Mouse (Mus musculus) hindbrain, embryonic 16.5 days (tissue): ENCODE measurements around the gene Ubl4b. TPM values are rescaled to one million over a fixed set of nuclear protein-coding genes. Genes with fewer than 3 reads are reported as not detected.

Source experiments
- ATAC-seq: fragments of 200-750 bp; cut with Nextera tagmentation; 2 replicates; pipeline ENCODE4 v1.8.0; 2017; ENCODE audit warnings: moderate TSS enrichment, moderate library complexity
- H3K27ac ChIP-seq: fragments of 300-500 bp; sonication (generic); 2 replicates; pipeline ENCODE4 v1.5.1; 2014; ENCODE audit warnings: low read depth, mild to moderate bottlenecking, control low read depth, low read length, moderate library complexity
- H3K27me3 ChIP-seq: fragments of 300-500 bp; sonication (generic); replicated peaks from 2 replicates; pipeline ENCODE4 v1.6.1; 2014; ENCODE audit warnings: low read length; ENCODE audit not compliant: control insufficient read depth, insufficient read depth
- H3K36me3 ChIP-seq: fragments of 300-500 bp; sonication (generic); 2 replicates; pipeline ENCODE4 v1.6.1; 2014; ENCODE audit warnings: mild to moderate bottlenecking, low read length, moderate library complexity, mixed read lengths; ENCODE audit not compliant: control insufficient read depth, insufficient read depth
- H3K4me1 ChIP-seq: fragments of 300-500 bp; sonication (generic); 2 replicates; pipeline ENCODE4 v1.6.1; 2014; ENCODE audit warnings: low read depth, low read length; ENCODE audit not compliant: control insufficient read depth, insufficient read depth
- H3K4me2 ChIP-seq: fragments of 300-500 bp; sonication (generic); 2 replicates; pipeline ENCODE4 v1.6.1; 2014; ENCODE audit warnings: mild to moderate bottlenecking, low read length, control low read depth, moderate library complexity
- H3K4me3 ChIP-seq: fragments of 300-500 bp; sonication (generic); 2 replicates; pipeline ENCODE4 v1.5.1; 2014; ENCODE audit warnings: mild to moderate bottlenecking, low read length, control low read depth, moderate library complexity
- H3K9ac ChIP-seq: fragments of 300-500 bp; sonication (generic); 2 replicates; pipeline ENCODE4 v1.6.1; 2014; ENCODE audit warnings: low read depth, mild to moderate bottlenecking, control low read depth, low read length, moderate library complexity
- H3K9me3 ChIP-seq: fragments of 300-500 bp; sonication (generic); 2 replicates; pipeline ENCODE4 v1.6.1; 2014; ENCODE audit warnings: mild to moderate bottlenecking, low read length, moderate library complexity; ENCODE audit not compliant: control insufficient read depth
- WGBS: fragments of 180-500 bp; shearing (Covaris S2); extraction: QIAGEN DNeasy Blood & Tissue Kit; methylation state at CpG from one replicate; pipeline ENCODE4 v1.1.7; 2014; 5-methylcytosine and 5-hydroxymethylcytosine counted together
- polyA plus RNA-seq: library from polyadenylated mRNA; unstranded; fragments of >200 nt; fragmentation: Nextera tagmentation; extraction: Ambion mirVana; gene quantifications from 2 replicates; pipeline ENCODE4 v1.2.1, GENCODE M21; 2015

Gene Ubl4b
- not detected in 2 replicates for polyA plus RNA-seq

DNA sequence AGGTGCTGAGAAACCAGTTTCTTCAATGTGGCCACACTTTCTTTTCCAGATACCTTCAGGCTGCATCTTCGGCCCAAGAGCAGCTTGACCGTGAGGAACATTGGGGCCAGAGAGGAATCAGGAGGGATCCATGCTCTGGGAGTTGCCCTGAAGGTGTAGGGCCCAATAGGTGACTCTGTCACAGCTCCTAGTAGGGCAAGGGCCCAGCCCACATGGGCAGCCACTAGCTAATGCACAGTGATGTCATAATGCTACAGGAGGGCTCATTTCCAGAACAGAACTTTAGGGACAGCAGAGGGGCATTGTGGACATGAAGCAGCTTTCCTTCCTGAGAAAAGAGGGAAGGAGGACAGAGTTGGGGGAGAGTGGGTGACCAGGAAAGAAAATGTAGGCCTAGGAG is at the start of gene Ubl4b:
TSS of gene Ubl4b (minus strand) at position 232 of the 400 bp plus-strand sequence.
- Histone ChIP-seq H3K27me3 (no peaks in the 10 kb centered on the region), H3K9ac (no peak within 1 kb of the TSS), H3K4me2 (no peak within 1 kb of the TSS), H3K36me3 (no peaks in the 10 kb centered on the region), H3K9me3 (no peaks in the 10 kb centered on the region), H3K27ac (no peak within 1 kb of the TSS), H3K4me3 (no peak within 1 kb of the TSS), H3K4me1 (peaks cover 6% of the 10 kb centered on the region)
- 94% methylated on average over 2 of the region's 2 CpGs for WGBS
- no peak for ATAC-seq

DNA sequence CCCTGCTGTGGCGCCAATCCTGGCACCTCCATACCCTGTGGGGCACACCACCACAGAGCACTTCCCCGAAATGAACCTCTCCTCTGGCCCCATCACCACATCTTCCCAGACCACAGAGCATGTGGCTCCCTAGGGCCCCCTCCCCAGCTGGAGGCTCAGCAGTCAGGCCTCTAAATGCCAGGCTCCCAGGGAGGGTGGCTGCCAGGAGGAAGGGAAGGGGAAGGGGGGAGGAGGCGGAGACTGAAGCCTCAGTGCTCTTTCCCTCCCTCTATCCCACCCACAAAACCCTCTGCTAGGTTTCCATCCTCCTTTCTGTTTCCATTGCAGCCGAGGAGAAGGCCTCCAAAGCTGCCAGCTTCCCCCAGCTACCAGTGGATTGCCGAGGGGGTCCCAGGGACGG is 45.3 kb upstream of the Ubl4b start:
- H3K4me2 ChIP-seq = no peak overlapping the region
- H3K9ac ChIP-seq = no peak overlapping the region
- no peak overlapping the region for H3K27ac ChIP-seq
- H3K4me3 ChIP-seq = no peak overlapping the region
- 48% methylated on average over 6 of the region's 6 CpGs for WGBS
- H3K27me3 ChIP-seq = peaks cover 30% of the 10 kb centered on the region
- H3K4me1 ChIP-seq = peaks cover 4% of the 10 kb centered on the region
- ATAC-seq = no peak
- H3K36me3 ChIP-seq = no peaks in the 10 kb centered on the region
- no peaks in the 10 kb centered on the region for H3K9me3 ChIP-seq

DNA sequence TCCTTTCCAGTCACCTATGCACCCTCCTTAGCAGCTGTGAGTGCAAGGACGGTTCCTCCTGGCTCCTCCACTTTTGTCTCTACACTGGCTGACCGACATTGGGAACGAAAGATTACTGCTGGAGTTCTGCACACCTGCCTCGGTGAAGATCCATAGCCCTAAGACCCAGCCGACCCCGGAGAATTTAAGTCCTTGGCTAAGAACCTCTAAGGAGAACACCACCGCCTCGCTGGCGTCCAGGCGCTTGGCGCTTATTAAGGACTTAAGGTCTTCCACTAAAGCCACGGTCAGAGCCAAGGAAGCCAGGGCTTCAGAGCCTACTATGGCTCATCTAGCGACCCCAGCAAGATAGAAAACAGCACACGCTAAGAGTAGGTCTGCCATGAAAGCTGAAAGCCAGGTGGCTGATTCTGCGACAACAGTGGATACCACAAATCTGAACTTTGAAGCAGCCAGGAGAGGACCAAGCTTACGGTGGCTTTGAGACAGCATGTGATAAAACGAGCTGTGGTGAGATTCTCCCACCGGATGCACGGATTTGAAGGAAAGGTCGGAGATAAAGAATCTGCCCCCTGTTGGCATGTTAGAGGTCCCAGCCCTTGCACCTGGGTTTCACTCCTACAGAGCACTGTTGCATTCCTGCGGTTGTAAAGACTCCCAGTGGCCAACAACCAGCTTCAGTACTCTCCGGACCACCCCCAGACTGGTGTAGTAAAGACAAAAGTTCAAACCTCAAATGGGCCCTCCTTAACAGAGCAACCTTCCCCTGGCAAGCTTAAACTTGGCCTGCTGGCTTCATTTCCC is 42.9 kb upstream of the Ubl4b start:
- H3K27ac ChIP-seq = no peak overlapping the region
- ATAC-seq = no peak

DNA sequence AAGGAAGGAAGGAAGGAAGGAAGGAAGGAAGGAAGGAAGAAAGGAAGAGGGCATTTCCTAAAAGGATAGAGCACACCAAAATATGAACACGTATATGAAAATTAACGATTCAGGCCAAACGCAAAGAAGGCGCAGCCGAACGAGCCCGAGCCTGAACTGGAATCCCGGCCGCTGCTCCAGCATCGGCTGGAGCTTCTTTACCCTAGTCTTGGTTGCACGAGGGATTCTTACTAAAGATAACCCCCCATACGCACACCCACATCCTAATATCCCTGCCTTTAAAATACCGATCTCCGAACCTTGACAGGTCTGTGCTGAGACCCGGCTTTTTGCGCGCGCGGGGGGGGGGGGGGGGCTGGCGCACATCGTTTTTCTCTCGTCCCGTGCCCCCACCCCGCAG is 42.3 kb upstream of the Ubl4b start:
- no peak for ATAC-seq

More for the DNA sequence above, 42.9 kb upstream of the Ubl4b start:
- no peaks in the 10 kb centered on the region for H3K36me3 ChIP-seq
- H3K4me2 ChIP-seq = no peak overlapping the region
- H3K9ac ChIP-seq = no peak overlapping the region
- no peaks in the 10 kb centered on the region for H3K9me3 ChIP-seq
- 5% methylated on average over 22 of the region's 22 CpGs for WGBS
- no peak overlapping the region for H3K4me3 ChIP-seq
- peaks cover 8% of the 10 kb centered on the region for H3K4me1 ChIP-seq
- peaks cover 51% of the 10 kb centered on the region for H3K27me3 ChIP-seq

DNA sequence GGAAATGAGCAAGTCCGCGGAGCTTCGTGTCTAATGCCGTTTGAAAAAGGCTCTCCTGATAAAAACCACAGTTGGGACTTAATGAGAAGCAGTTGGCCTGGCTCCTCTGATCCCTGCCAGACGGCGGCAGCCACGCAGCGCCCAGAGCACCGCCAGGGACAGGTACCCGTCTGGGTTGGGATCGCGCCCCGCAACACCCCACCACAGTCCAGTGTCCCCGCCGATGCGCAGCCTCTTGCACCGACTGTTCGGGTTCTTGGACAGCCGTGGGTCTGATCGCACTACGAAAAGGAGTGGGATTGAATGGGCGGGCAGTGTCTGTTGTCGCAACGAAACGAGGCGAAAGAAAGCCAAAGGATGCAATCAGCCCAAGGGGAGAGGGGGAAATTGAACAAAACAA is 41.7 kb upstream of the Ubl4b start:
- peaks cover 8% of the 10 kb centered on the region for H3K4me1 ChIP-seq
- 1% methylated on average over 26 of the region's 26 CpGs for WGBS
- peak; percentile 9; the same call in 1 of the 2 replicates for ATAC-seq
- no peaks in the 10 kb centered on the region for H3K9me3 ChIP-seq
- no peaks in the 10 kb centered on the region for H3K36me3 ChIP-seq
- H3K27me3 ChIP-seq = peaks cover 60% of the 10 kb centered on the region
- H3K4me2 ChIP-seq = no peak overlapping the region
- H3K4me3 ChIP-seq = 0 out of 2 replicates have a peak overlapping the region, but pooled peaks have one; percentile 2
- H3K9ac ChIP-seq = no peak overlapping the region
- no peak overlapping the region for H3K27ac ChIP-seq

More for the DNA sequence above, 42.3 kb upstream of the Ubl4b start:
- Histone ChIP-seq H3K4me1 (peaks cover 8% of the 10 kb centered on the region), H3K27me3 (peaks cover 58% of the 10 kb centered on the region), H3K36me3 (no peaks in the 10 kb centered on the region), H3K4me3 (no peak overlapping the region), H3K9ac (no peak overlapping the region), H3K4me2 (no peak overlapping the region), H3K9me3 (no peaks in the 10 kb centered on the region), H3K27ac (no peak overlapping the region)
- WGBS = 3% methylated on average over 18 of the region's 24 CpGs

DNA sequence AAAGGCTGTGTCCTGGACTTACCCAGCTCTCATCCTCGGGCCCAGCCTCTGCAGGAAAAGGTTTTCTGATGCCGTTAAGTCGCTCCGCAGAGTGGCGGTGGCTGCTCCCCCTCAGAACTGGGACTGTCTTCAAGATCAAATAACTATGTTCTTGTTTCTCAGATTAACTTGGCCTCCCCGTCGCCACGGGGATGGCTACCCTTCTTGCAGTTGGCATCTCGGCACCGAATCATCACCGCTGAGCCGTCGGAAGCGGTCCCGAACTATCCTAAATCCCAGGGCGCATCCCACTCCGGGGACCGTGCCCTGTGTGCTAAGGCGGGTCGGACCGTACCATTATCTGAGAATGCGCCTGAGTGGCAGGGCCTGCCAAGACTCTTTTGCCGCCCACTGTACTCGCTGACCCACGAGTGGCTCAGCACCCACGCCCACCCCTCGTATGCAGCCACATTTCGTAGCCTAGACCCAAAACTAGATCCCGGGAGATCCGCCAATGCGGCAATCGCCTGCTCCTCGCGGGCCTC is 41.1 kb upstream of the Ubl4b start:
- Histone ChIP-seq H3K4me1 (peaks cover 8% of the 10 kb centered on the region), H3K4me2 (no peak overlapping the region; the same call in 1 of the 2 replicates), H3K27ac (no peak overlapping the region), H3K27me3 (peaks cover 60% of the 10 kb centered on the region), H3K4me3 (no peak overlapping the region), H3K36me3 (no peaks in the 10 kb centered on the region), H3K9ac (no peak overlapping the region), H3K9me3 (no peaks in the 10 kb centered on the region)
- WGBS = 2% methylated on average over 34 of the region's 34 CpGs
- ATAC-seq = no peak

DNA sequence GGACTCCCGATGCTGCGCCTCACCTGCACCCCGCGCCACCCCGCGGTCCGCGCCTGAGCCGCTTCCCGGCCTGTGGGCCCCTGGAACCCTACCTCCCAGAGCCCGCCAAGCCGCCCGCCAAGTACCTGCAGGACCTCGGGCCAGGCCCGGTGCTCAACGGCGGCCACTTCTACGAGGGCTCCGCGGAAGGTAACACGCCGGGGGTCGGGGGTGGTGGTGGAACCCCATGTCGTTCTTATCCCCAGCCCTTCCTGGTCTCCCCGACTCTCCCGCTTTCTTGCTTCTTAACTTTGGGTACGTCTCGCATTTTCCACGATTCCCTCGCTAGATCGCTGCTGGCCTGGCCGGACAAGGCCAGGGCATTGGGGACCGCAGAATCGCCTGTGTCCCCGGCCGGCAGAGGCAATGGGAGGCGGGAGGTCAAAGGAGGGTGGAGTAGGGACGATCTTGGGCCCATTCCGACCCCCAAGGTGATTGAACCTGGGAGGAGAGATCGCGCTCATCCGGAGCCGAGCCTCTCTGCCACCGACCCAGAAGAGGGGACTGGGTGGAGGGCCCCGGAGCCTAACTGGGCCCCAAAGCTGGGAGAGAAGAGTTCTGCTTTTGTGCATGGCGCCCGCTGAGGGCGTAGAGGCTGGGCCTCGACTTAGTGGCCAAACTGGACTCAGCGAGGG is 40.5 kb upstream of the Ubl4b start:
- Histone ChIP-seq H3K4me1 (peaks cover 8% of the 10 kb centered on the region), H3K9me3 (no peaks in the 10 kb centered on the region), H3K27ac (no peak overlapping the region), H3K4me2 (peak overlapping the region; percentile 59), H3K27me3 (peaks cover 58% of the 10 kb centered on the region), H3K4me3 (peak overlapping the region; percentile 34), H3K36me3 (no peaks in the 10 kb centered on the region), H3K9ac (peak overlapping the region; percentile 45)
- WGBS = under 1% methylated on average over 41 of the region's 50 CpGs
- 0 out of 2 replicates have a peak, but pooled peaks have one; percentile 28 for ATAC-seq

DNA sequence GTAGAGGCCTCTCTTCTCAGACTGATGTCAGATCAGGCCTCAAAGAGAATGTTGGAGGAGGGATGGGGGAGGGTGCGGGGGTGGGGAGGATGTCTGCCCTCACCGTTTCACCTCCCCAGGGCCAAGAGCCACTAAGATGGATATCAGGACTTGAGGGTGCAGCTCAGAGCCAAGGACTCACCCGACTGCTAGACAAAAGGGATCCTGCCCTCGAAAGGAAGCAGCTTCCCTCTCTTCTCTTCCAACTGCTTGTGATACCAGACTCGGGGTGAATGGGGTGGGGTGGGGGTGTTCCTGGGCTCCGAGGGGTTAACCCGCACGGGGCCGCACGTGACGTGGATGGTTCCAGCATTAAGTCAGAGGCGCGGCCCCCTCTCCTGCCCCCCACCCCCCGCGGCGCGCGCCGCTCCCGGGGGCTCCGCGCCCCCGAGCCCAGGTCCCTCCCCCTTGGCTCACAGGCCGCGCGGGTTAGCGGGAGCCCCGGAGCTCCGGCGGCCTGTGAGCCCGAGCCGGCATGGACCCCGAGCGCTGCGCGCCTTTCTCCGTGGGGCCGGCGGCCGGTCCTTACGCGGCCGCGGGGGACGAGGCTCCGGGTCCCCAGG is 39.9 kb upstream of the Ubl4b start, which contains the start of gene Alx3:
TSS of gene Alx3 (plus strand) at position 370 of the 602 bp plus-strand sequence.
- 0 out of 2 replicates have a peak, but pooled peaks have one; percentile 16 for ATAC-seq
- peaks cover 54% of the 10 kb centered on the region for H3K27me3 ChIP-seq

More for the DNA sequence above, 39.9 kb upstream of the Ubl4b start, which contains the start of gene Alx3:
- Histone ChIP-seq H3K4me2 (peak within 1 kb of the TSS; percentile 59), H3K27ac (no peak within 1 kb of the TSS), H3K4me3 (peak within 1 kb of the TSS; percentile 34), H3K36me3 (no peaks in the 10 kb centered on the region), H3K9ac (peak within 1 kb of the TSS; percentile 45), H3K4me1 (peaks cover 8% of the 10 kb centered on the region), H3K9me3 (no peaks in the 10 kb centered on the region)
- WGBS = 2% methylated on average over 25 of the region's 46 CpGs
